Mouse (Mus musculus) ZHBTc4 (cell line): ENCODE data around the gene D10Wsu102e.
"Not testable (repeated sequence)": the region's sequence is repeated elsewhere in the genome, so short reads cannot be mapped to it uniquely, and the experiment has no call there.

Experiments used
- DNase-seq: peaks from one replicate; pipeline ENCODE4 v3.0.0-alpha.2; 2011; ENCODE audit warnings: low read depth, low spot score

Gene D10Wsu102e

DNA sequence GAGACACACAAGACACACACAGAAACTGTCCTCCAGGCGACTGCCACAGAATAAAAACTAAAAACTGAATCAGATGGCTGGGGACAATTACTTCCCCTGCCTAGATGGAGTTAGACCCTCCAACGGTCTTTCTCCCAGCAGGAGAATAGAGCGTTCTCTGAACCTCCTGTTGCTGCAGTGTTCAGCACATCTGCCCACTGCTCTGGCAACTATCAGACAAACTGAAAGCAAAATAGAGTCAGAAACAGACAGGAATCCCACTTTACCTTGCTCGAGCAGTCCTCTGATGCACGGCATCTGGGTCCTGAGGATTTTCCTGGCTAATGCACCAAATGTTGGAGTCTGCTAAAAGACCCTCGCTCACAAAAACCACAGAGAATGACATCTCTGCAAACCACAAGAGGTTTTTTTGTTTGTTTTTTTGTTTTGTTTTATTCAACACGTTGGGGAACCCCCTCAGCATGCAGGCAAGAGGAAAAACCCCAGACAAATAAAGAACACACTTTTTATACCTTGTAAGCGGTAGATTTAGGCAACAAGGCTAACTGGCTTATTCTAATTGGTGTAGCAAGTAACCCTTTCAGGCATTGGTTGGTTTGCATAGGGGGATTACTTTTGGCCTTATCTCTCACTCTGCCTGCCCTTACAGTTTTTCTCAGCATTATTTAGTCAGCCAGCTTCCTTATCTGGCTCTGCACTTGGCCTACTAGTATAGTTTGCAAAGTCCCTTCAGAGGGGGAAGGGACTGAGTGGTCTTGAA, 24.6 kb downstream of the D10Wsu102e start:
- no peak for DNase-seq

DNA sequence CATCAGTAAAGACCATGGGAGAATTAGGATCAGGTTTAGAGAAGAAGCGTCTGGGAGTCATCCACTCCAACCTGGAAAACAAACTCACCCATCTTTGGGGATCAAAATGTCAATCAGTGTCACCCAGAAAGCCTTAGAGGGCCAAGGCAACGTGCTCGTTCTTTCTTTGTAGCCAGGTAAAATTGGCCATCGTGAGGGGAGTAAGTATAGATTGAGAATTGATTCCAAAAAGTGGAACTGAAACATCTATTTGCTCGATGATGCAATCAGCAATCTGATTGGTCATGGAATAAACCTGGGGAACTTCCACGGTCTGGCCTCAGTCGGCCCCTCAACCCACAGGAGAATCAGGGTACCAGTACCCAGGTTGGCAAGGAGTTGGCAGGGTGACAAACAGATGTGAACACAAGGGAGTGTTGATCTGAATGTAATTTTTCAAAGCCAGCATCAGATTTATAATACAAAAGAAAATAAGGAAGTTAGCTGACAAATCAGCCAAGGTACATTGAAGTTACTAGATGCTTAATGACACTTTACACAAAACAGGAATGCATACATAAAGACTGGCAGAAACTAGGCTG, 25.4 kb downstream of the D10Wsu102e start:
- no peak for DNase-seq

- DNase-seq, result no peak
Observed at GRCm38 (mm10) chr10:83397336-83397735, 37.3 kb downstream of the D10Wsu102e start.

GRCm38 (mm10) chr10:83400896-83401295, 40.9 kb downstream of the D10Wsu102e start:
- DNase-seq, result not testable (repeated sequence)

- no peak for DNase-seq
Observed at GRCm38 (mm10) chr10:83405031-83405430, 45.0 kb downstream of the D10Wsu102e start.

GRCm38 (mm10) chr10:83405711-83406110, 45.7 kb downstream of the D10Wsu102e start:
- no peak for DNase-seq

- no peak for DNase-seq
Observed at GRCm38 (mm10) chr10:83407141-83407540, 47.1 kb downstream of the D10Wsu102e start.

DNA sequence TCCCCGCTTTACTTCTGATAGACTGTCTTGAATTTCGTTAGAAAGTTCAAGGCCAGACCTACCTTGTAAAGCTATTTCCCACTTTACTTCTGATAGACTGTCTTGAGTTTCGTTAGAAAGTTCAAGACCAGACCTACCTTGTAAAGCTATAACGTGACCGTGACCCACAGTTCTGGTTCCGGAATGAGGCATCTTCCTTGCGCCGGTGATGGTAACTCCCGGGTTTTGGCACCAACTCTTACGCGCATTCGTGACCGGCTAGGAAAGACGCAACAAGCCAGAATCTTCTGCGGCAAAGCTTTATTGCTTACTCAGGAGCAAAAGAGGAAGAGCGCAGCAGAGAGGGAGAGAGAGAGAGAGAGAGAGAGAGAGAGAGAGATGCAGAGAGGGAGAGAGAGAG, 58.4 kb downstream of the D10Wsu102e start:
- peak; percentile 65 for DNase-seq

GRCm38 (mm10) chr10:83448582-83448981, 88.6 kb downstream of the D10Wsu102e start:
- DNase-seq, result no peak

DNA sequence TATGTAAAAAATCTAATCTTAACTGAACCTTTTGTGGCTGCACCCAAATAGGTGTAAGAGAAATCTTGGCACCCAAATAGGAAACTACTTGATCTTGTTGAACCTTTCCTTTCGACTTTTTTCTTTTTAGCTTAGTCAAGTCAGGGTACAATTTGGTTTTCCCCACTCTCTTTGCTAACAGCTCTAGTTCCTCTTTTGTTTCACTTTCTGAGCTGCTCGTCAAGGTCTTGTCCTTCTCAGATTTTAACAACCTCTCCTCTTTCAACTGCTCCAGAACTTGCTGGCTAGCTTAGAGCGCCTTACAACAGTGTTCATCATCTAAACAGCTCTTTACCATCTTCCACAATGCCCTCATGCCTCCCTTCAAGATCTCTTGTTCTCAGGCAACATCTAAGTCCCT, 97.5 kb downstream of the D10Wsu102e start:
- no peak for DNase-seq

DNA sequence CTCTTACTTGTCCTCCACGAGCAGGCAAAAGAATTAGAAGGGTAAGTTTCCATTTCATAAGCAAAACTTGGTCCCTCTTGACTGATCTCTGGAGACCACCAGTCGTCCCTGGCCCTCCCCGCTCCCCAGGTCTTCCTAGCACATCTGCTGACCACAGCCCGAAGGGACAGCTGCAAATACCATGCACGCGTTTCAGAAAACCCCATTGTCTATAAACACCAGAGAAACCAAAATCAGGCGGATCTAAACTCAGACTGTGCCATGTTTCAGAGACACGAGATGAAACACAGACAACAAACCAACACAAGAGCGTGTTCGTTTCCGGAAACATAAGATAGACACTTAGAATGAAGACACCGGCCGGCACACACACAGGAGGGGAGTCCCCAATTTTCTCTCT, 115.2 kb downstream of the D10Wsu102e start:
- DNase-seq, result no peak

DNA sequence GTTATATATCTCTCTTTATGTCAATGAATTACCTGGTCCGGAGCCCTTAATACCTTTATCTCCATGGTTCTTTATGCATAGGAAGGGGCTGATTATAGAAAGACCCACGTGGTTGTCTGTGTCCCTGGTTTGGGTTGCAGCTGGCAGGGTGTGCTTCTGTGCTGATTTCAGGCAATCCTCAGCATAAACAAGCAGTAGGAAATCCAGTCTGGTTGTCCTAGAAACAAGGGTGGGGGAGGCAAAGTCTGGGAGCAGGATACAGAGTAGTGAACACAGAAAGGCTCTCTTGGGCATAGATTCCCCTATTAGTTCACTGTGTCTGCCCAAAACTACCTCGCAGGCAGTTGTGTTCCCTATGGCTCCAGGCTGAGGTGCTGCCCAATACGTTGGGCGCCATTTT, 117.3 kb downstream of the D10Wsu102e start:
- no peak for DNase-seq

GRCm38 (mm10) chr10:83490506-83490905, 130.5 kb downstream of the D10Wsu102e start:
- no peak for DNase-seq

GRCm38 (mm10) chr10:83497321-83497720, 137.3 kb downstream of the D10Wsu102e start:
- no peak for DNase-seq

DNA sequence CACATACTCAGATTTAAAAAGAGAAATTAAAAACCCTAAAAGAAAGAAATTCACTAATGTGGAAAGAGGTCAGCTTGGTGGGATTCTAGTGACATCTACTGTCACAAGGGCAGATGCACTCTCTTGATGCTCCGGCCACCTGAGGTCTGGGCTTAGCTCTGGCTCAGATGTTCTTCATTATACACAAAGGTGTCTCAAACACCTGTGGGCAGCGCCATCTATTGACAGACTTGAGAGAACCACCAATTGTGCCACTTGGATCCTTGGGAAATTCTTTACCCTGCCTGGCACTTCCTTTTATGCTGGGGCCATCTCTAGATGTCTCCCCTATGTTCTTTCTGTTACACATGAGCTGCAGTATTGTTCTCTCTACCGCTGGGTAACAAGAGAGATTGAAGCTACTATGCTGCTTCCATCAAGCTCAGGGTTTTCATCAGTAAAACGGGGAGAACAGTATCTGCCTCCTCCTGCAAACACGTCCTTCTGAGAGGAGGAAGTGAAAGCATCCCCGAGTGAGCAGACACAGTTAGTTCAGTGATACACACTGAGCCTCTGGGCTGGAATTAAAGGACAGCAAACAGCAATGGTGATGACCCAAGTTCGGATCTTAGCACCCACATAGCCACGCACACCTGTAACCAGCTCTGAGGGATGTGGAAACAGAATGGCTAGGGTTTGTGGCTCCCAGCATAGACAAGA, 149.1 kb downstream of the D10Wsu102e start:
- peak; percentile 65 for DNase-seq

DNA sequence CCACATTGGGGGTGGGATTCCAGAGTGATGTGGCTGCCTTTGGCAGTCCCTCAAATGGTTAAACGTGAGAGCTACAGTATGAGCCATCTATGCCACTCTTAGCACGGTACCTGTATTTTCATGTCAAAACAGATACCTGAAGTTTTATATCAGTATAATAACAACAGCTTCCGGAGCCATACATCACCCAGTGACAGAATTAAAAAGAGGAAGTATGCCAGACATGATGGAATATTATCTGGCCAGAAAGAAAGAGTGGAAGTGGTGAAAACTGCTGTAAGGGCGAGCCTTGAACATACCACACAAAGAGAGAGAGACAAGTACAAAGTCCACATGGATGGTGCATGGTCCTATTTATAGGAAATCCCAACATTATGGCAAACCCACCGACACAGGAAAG, 151.3 kb downstream of the D10Wsu102e start:
- DNase-seq, result no peak

GRCm38 (mm10) chr10:83513736-83514135, 153.7 kb downstream of the D10Wsu102e start:
- peak; percentile 71 for DNase-seq

DNA sequence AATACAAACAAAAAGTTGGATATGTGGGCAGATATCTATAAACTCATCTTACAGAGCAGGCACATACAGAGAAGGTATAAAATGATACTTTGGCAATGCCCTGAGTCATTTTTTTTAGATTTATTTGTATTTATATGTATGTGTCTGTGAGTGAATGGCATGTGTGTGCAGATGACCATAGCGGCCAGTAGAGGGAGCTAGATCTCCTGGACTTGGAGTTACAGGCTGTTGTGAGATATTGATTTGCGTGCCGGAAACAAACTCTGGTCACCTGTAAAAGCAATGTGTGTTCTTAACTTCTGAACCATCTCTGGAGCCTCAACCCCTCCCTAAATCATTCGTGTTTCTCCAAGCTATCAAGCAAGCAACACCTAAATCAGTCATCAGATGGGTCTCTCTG, 161.0 kb downstream of the D10Wsu102e start:
- peak; percentile 72 for DNase-seq

GRCm38 (mm10) chr10:83524238-83524637, 164.2 kb downstream of the D10Wsu102e start:
- not testable (repeated sequence) for DNase-seq

DNA sequence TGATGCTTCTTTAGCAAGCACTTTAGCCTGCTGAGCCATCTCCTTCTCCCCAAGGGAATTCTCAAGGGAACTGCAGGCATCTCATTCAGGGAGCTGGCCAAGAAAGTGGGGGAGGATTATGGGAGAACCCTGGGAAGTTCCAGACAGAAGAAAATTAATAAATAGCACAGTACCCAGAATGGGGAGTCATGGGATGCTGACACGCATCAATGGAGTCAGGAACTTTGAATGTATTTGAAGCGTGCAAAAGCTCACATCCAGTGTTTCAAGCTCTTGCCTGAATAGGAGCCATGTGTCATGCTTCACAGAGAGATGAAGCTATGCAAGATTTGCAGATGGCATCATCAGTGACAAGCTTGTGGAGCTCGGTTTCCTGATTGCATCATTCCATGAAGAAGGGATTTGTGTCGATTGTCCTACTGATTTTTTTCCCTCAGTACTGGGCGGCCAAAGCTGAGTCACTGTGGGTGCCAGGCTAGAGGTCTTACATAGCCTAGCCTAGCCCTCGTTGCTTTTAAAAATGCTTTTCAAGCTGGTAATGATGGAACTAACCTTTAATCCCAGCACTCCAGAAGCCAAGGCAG, 170.5 kb downstream of the D10Wsu102e start:
- DNase-seq, result no peak

GRCm38 (mm10) chr10:83533258-83533909, 173.4 kb downstream of the D10Wsu102e start:
- peak; percentile 41 for DNase-seq

DNA sequence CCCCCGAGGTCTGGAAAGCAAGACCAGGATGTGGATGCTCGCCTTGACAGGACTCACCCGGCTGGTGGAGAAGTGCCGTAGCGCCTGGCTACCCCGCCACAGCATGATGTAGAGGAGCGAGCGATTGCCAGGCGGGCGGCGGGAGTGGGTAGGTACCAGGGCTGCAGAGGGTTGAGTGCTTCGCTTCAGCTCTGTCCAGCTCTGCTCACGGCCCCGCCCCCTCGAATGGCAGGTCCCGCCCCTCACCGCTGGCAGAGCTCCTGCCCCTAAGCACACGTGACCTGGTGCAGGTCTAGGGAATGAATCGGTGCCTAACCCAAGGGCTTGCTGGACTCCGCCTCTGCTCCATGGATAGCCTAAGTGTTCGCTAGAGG, 173.9 kb downstream of the D10Wsu102e start, which contains the start of gene Aldh1l2:
Gene Aldh1l2, minus strand, starts transcription at position 231 of the 374 bp plus-strand sequence.
- DNase-seq, result peak; percentile 94
